Mouse (Mus musculus): Measurements from ENCODE around the gene Atraid. TPM values are rescaled to one million over a fixed set of nuclear protein-coding genes. Genes with fewer than 3 reads are reported as not detected.

Atraid gene
- total RNA-seq, 2 experiments from 2014 or later, result 45.3 to 45.4 TPM

- DNase-seq (ENCODE audit: low spot score), result peak; percentile 49
Observed at GRCm38 (mm10) chr5:31094799-31095691, 46.9 kb downstream of the Atraid start.

- DNase-seq (ENCODE audit: low spot score), result no peak
Observed at GRCm38 (mm10) chr5:31095711-31096480, 47.8 kb downstream of the Atraid start.

Other genes starting within 250 kb of the Atraid start
- gene Mapre3, start 233.7 kb upstream of the Atraid start, total RNA-seq (2021), result 10 to 100 TPM; 90.8 to 91.0 TPM
- gene Tmem214, start 180.3 kb upstream of the Atraid start, total RNA-seq (2021), result 10 to 100 TPM; 28.8 to 29.7 TPM
- gene Agbl5, start 159.6 kb upstream of the Atraid start, total RNA-seq (2021), result 1 to 10 TPM; 2.1 to 3.4 TPM
- 100 to 1,000 TPM; 110 to 114 TPM for gene Ost4, start 140.5 kb upstream of the Atraid start, total RNA-seq (2021)
- 1 to 10 TPM; 2.5 to 4.4 TPM for gene Emilin1, start 134.9 kb upstream of the Atraid start, total RNA-seq (2021)
- 10 to 100 TPM; 36.5 to 36.6 TPM for gene Khk, start 126.9 kb upstream of the Atraid start, total RNA-seq (2021)
- 1 to 10 TPM; 3.0 to 3.9 TPM for gene Cgref1, start 102.7 kb upstream of the Atraid start, total RNA-seq (2021)
- gene Preb, start 88.0 kb upstream of the Atraid start, total RNA-seq (2021), result 10 to 100 TPM; 70.5 to 78.2 TPM
- under 1 TPM; 0.07 to 0.21 TPM for gene Tcf23, start 79.7 kb upstream of the Atraid start, total RNA-seq (2021)
- 1 to 10 TPM; 4.3 to 5.7 TPM for gene Slc5a6, start 612 bp downstream of the Atraid start, total RNA-seq (2021)
- gene Cad, start 6.5 kb downstream of the Atraid start, total RNA-seq (2021), result 10 to 100 TPM; 21.0 to 24.9 TPM
- not detected for gene Dnajc5g, start 58.0 kb downstream of the Atraid start, total RNA-seq (2021)
- under 1 TPM in 1 of 2 experiments, not detected in 1; 0.09 TPM for gene Slc30a3, start 59.9 kb downstream of the Atraid start, total RNA-seq (2021)
- gene Trim54, start 68.4 kb downstream of the Atraid start, total RNA-seq (2021), result 100 to 1,000 TPM; 438 to 512 TPM
- not detected for gene Ucn, start 90.5 kb downstream of the Atraid start, total RNA-seq (2021)
- gene Mpv17, start 105.9 kb downstream of the Atraid start, total RNA-seq (2021), result 10 to 100 TPM; 18.8 to 22.0 TPM
- under 1 TPM; 0.28 to 0.50 TPM for gene Gm29609, start 131.6 kb downstream of the Atraid start, total RNA-seq (2021)
- gene Gtf3c2, start 131.8 kb downstream of the Atraid start, total RNA-seq (2021), result 10 to 100 TPM; 20.7 to 20.9 TPM
- gene Snx17, start 144.9 kb downstream of the Atraid start, total RNA-seq (2021), result 10 to 100 TPM; 29.1 to 30.8 TPM
- 10 to 100 TPM; 42.9 to 46.8 TPM for gene Eif2b4, start 145.1 kb downstream of the Atraid start, total RNA-seq (2021)
- 1 to 10 TPM; 6.0 to 7.2 TPM for gene Zfp513, start 154.0 kb downstream of the Atraid start, total RNA-seq (2021)
- 10 to 100 TPM; 37.8 to 43.9 TPM for gene Ppm1g, start 172.4 kb downstream of the Atraid start, total RNA-seq (2021)
- gene Nrbp1, start 192.6 kb downstream of the Atraid start, total RNA-seq (2021), result 10 to 100 TPM; 50.3 to 54.9 TPM
- gene Gm9970, start 192.9 kb downstream of the Atraid start, total RNA-seq (2021), result not detected
- gene Krtcap3, start 203.4 kb downstream of the Atraid start, total RNA-seq (2021), result 1 to 10 TPM; 1.9 to 2.1 TPM
- 10 to 100 TPM; 26.2 to 26.9 TPM for gene Ift172, start 242.8 kb downstream of the Atraid start, total RNA-seq (2021)
- 1 to 10 TPM; 1.5 to 1.6 TPM for gene Fndc4, start 247.8 kb downstream of the Atraid start, total RNA-seq (2021)
- not detected for gene Gckr, start 249.1 kb downstream of the Atraid start, total RNA-seq (2021)